Mouse (Mus musculus) lung, postnatal 25 days (tissue): ENCODE results near the gene Phf2.

Experiments
- DNase-seq: peaks from one replicate; pipeline ENCODE4 v3.0.0; 2022; ENCODE audit warnings: low spot score

Gene Phf2

DNA sequence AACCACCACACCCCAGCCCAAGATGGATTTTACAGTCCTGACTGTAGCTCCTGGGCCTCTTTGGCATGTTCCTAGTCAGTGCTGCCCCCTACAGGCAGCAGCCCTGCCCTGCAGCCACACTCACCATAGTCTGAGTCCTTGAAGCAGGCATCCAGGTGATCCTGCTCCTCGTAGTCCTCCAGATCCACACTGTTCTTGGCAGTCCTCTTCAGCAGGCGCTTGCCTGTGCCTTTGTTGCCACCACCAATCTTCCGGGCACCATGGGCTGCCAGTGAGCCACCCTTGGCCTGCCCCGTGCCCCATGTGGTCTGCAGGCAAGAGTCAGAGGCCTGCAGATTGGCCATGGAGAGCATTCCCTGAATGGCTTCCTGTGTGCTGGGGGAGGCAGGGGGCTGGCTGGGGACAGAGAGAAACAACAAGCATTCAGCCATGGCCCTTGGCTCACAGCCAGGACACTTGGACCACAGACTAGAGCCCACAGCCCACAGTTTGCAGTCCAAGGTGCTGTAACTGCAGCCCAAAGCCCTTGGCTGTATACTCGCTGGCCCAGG is 63.4 kb downstream of the Phf2 start:
- DNase-seq = peak; percentile 32

DNA sequence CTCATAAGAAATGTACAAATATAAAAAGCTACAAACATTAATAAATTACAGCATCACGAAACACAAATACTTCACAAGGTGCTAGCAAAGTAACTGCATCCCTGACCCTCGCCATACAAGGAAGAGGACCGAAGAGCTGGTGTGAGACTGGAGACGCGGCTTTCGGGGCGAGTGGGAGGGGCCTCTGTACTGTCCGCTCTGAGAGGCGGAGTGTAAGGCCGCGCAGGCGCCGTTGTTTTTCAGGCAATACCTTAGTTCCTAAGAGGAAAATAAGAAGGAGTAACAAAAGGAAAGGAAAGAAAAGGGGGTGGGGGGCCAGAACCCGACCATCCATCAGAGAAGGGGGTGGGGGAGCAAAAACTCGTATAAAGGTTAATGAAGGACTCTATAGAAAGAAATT is 68.7 kb downstream of the Phf2 start:
- no peak for DNase-seq

DNA sequence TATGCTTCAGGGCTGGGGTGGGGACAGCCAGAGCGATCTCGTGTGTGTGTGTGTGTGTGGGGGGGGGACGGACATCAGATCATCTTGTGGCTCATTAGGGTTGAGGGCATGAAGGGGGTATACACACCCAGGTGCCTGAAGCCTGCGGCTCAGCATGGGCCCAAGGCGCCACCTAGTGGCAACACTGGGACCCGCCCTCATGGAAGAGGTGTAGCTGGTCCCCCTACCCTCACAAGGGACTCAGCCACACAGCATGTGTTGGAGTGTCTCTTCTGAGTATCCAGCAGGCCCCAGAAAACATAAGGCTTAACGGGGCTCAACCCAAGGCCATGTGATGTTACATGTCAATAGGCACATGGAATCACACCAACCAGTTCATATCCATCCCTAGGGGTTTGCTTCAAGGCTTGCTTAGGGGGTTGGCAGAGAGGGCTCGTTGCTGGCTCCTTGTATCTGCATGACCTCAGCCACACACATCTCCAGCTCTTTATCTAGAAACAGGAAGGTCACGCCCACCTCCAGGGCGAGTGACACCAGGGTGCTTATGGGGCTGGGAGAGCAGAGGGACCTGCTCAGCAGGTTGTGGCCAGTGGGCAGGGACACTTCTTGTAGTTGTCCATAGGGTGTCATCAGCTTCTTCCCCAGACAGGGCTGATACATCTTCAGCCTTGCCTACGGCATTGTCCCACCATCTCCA is 69.9 kb downstream of the Phf2 start:
- peak; percentile 37 for DNase-seq

DNA sequence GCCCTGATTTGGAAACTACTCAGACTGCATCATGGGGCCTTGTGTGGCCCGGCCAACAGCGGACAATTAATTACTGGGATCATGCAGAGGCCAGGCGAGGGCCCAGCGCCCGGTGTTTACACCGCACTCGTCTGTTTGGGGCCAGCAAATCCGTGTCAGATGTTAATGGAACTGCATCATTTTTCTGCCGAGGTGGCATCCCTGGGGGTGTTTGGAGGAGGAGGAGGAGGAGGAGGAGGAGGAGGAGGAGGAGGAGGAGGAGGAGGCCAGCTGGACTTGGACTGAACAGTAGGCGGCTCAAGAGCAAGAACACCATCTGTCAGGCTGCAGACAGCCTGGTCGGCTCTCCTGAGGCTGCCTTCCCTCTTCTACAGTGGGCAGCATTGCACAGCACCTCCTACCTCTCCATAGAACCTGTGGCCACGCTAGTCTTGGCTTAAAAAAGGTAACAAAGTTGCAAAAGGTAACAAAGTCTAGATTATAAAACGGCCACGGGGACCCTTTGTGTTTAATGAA is 72.6 kb downstream of the Phf2 start:
- DNase-seq = peak; percentile 32

DNA sequence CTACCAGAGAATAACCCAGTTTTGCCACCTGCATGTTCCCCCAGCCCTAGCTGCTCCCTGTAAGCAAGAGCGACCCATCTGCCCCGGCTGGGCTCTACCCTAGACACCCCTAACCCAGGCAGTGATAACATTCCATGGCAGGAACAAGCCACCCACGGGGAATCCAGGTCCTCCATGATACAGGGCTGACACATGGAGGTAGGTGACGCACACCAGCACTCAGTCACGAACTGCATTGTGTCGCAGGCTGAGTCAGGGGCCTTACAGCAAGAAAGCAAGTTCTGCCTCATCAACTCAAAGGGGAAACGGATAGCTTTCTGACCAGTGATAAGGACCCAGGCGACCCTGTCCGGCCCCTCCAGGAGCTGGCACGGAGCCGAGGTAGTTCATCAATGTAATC is 74.0 kb downstream of the Phf2 start:
- no peak for DNase-seq

DNA sequence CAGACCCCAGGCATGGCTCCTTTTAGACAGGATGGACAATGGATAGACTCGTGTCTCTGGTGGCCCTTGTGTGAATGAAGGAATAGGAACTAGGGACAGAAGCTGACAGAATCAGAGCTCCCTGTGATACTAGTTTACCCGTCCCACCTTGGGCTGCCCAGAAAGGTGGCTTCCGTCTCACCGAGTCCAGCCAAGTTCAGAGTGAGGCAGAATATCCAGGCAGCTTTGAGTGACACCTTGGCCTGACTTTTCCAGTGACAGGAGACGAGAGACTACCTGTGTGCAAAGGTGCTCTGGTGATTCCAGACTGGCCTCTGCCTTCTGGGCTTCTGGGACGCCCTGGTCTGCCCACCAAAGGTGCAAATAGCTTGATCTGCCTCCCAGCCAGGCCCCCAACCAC is 75.2 kb downstream of the Phf2 start:
- no peak for DNase-seq

DNA sequence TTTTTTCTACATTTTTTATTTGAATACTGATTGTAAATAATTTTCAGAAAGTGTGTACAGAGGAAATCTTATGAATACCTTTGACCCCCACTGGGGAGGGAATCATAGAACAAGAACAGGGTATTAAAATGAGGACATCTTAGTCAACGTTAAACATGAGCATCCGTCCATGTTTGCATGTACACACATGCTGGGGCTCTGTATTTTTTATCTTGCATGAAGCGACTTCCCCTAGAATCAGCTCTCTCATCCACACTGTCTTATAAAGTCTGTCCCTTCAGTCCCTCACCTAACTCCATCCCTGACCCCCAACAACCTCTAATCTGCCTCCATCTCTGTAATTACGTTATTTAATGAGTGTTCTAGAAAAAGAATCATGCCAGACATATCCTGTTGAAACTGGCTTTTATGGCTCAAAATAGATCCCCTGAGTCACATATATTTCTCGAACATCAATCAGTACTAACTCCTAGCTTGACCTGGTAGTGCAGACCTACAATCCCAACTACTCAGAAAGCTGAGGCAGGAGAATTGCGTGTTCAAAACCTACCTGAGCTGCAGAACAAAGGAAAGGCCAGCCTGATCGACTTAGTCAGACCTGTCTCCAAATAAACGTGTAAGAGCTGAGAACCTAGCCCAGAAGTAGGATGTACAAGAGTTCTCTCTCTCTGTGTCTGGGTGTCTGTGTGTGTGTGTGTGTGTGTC is 86.2 kb downstream of the Phf2 start:
- DNase-seq = no peak

DNA sequence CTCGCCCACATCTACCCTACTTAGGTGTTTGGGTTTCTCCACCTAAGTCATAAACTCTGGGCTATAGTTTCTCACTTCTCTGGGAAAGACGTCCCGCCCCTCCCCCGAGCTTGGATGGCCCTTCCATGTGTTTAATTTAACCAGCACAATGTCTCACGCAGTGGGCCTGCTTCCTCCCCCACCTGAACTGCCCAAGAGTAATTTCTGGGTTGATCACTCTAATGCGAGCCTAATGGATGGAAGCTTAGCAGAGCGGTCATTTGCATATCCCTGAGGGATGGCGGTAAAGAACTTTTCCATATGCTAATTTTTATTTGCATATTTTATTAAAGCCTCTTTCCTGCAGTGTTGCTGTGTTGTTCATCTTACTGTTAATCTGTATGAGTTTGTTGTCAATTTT is 86.8 kb downstream of the Phf2 start:
- DNase-seq = no peak

DNA sequence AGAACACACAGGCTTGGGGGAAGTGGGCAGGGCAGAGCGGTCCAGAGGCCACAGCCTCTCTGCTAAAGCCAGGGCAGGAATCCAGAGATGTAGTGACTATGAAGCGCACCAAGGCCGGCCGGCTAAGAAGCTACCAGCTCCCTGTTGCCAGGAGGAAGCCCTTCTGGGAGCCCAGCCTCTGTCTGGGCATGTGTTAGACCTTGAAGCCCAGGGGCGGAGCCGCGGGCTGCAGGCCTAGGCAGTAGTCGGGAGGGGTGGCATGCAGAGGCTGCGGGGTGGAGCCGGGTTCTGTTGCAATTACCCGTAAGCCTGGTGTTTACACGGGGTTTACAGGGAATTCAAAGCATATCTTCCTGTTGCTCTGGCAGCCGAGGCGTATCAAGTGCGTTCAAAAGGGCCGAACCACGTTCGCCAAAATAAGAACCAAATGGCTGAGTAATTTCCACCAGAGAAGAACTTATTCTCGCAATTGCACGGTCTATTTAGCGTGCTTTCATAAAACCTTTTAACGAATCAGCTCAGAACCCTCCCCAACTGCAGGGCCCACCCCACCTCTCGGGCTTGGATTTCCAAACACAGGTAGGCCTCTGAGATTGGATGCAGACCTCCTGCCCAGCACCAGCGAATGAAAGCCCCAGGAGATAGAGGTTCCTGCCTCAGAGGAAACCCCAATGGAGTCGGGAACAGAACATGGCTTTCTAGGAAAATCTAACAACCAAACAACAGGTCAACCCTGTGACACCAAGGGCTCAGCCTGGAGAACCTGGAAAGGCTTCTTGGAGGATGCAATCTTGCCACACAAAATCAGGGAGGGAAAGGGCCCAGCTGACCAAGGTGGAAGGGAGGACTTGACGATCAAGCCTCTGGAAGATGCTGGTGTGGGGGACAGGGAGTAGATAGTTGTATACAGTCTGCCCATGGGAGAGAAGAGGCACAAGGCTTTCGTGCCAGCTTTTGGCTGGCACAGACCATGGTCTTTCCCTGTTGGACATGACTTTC is 87.9 kb downstream of the Phf2 start:
- DNase-seq = peak; percentile 77

DNA sequence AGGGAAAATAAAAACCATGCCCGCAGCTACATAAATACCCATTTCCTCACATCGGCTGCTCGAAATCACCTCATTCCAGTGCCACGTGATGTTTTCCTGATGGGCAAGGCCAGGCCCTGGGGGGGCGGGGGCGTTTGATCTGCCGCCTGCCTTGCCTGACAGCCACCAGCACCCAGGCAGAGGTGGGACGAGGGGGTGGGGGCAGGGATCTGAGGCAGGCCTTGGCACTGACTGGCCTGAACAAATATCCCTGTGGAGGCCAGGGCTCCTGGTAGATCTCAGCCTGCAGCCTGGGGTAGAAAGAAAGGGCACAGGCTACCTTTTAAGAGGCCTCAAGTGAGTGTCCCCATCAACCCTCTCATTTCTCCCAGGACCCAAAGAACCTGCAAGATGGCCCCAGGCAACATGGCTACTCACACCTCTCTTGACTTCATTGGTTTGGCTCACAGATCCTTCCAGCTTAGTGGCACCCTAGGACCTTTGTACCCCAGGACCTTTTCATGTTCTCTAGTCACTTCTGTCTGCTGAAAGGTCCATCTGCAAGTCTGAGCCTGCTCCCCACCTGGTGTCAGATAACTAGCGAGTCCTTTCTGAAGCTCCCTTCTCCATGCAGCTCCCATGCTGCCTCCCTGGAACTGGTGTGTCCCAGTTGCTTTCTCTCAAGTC is 90.4 kb downstream of the Phf2 start:
- no peak for DNase-seq

DNA sequence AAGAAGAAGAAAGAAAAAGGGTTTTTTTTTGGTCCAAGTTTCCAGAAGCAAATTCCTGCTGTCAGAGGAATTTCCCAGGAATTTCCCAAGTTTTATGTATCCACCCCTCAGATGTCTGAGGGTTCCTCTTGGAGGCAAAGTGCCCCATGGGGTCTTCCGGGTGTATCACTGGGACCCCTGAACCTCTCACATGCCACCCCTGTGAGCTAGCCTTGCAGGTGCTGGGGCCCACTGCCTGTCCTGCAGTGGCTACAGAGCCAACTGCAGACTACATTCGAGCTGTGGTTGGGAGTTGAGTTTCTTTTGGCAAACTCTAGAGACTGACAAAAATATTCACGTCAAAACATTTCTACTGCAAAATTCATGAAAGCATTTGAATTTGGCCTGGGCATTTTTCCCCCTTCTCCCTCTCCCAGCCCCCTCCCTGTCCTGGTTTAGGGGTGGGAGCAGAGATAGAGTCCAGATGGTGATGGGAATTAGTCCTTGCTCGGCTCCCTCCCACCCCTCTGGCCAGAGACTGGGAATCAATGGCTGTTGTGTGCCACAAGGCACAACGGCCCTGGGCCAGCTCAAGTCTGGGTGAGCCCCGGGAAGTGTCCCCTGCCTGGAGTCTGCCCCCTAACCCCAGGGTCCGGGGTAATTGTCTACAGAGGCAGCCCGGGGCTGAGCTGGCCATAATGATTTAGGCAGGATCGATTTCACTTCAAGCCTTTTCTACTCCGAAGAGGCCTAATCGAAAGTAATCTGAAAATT is 91.2 kb downstream of the Phf2 start:
- peak; percentile 19 for DNase-seq

DNA sequence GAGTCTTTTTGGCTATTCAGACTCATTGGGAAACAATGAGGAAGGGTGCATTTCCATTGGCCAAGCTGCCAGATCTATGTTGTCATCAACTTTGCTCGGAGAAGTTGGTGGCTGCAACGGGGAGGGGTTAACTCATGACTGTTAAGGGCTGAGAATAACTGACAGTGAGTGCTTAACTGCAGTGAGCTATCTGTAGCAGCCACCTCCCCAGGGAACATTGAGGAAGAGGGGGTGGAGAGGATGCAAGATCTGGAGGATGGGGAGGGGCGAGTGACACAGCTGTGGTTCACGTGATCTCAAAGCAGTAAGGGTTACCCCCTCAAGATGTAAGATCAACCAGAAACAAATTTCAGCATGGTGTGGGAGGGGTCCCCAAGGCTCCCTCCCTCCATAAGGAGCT is 92.8 kb downstream of the Phf2 start:
- no peak for DNase-seq

DNA sequence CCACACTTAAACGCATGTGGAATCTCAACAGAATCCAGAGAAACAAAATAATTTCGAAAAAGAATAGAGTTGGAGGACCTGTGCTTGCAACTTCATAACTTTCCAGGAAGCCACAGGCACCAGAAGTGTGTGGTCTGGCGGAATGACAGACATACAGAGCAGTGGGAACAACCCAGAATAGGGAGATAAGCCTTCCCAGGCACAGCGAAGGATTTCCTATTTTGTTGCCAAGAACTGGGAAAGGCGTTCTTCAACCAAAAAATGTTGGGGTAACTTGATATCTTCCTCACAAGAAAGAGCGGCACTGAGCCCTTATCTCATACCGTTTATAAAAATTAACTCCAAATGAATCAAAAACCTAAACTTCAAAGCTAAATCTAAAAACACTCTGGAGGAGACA is 96.4 kb downstream of the Phf2 start:
- DNase-seq = no peak

DNA sequence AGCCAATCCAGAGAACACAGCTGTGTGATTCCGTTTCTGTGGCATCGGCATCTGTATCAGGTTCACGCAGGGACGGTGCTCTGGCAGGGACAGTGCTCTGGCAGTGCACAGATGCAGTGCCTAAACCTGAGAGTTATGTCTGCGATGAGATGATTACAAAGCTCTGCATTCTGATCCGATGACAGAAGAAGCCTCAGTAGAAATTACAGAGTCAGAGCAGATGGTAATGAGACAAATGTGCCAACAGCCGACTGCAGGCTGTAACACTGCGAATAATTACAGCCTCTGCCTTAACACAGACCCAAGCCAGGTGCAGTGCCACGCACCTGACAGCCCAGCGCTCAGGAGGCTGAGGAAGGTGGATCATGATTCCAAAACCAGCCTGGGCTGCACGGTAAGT is 102.8 kb downstream of the Phf2 start:
- no peak for DNase-seq

DNA sequence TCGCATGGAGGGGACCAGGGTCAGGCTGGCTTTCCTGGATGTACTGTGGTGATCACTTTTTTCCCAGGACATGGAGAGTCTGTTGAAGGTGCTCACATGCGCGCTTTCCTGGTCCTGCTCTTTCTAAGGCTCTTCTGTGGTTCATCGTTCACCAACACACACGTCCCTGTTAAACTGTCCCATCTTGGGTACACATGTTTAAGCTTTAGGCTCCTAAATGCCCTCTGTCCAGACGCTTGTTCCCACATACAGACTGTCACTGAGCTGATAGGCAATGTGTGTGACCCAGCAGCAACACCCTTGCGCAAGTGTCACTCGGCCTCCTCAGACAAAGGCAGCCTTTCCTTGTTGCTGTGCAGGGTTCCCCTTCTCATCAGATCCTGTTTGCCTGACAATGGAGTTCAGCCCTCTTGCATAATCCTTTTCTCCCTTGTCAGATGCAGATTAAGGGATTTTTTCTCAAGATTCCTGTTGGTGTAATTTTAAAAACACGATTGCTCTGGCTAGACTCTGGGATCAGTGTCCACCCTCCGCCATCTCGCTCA is 107.1 kb downstream of the Phf2 start:
- DNase-seq = no peak

DNA sequence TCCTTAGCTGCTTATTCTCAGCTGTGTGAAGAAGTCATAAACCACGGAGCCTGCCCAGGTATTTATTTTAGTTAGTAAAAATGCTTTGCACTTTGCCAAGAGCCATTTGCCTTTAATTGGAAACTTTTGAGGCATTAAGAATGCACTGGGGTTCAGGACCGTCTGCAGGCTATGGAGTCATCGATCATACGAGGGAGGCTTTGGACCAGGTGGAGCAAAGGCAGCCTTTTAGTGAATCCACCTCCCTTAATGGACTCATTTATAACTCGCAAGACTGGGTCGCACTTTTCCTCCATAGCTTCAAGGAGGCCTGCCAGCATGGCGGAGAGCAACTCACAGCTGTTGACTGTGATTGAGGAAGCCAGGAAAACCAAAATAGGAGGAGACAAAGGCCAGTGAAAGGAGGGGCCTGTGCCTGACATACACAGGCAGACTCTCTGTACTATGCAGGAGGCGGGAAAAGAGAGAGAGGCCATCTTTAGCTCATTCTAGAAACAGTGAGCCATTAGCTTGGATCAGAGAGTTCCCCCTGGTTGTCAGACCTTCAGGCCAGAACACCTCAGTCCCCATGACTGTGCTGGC is 110.0 kb downstream of the Phf2 start:
- DNase-seq = no peak

DNA sequence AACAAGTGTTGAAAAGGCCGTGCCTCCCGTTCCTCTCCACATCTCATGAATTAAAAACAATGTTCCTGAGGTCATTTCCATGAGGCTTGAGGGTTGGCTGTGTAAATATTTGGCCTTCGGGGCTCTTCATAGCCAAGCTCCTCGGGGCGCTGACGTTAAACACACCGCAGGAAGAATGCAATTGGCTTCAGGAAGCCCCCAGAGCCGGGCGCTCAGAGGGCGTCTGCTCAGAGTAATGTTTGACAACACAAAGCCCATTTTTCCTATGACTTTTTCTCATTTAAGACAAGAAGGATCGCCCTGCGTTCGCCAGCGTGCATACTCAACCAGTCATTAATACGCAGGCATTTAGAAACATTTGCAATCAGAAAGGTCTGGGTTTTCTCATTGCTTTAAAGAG is 114.2 kb downstream of the Phf2 start:
- DNase-seq = no peak
